Mouse (Mus musculus): ENCODE data around the gene Pik3r3. TPM values are rescaled to one million over a fixed set of nuclear protein-coding genes. Genes with fewer than 3 reads are reported as not detected.

The Pik3r3 gene
- polyA plus RNA-seq, 1 experiment from 2014 or later: 7.9 TPM

GRCm38 (mm10) chr4:116322127-116322526 lies 100.7 kb downstream of the Pik3r3 start:
- Histone ChIP-seq H3K4me3 (replicated peaks) (no peak overlapping the region), H3K27ac (no peak overlapping the region), H3K9me3 (no peaks in the 10 kb centered on the region), H3K27me3 (replicated peaks) (no peaks in the 10 kb centered on the region), H3K4me2 (replicated peaks) (no peak overlapping the region), H3K36me3 (peaks cover 26% of the 10 kb centered on the region), H3K4me1 (replicated peaks) (no peaks in the 10 kb centered on the region), H3K9ac (no peak overlapping the region)
- WGBS: 86% methylated on average over 6 of the region's 6 CpGs
- no peak for ATAC-seq

- Histone ChIP-seq H3K9ac (no peak overlapping the region), H3K36me3 (no peaks in the 10 kb centered on the region), H3K4me3 (replicated peaks) (no peak overlapping the region), H3K9me3 (no peaks in the 10 kb centered on the region), H3K4me1 (replicated peaks) (no peaks in the 10 kb centered on the region), H3K27ac (no peak overlapping the region), H3K4me2 (replicated peaks) (no peak overlapping the region), H3K27me3 (replicated peaks) (no peaks in the 10 kb centered on the region)
- no peak for ATAC-seq
- WGBS: 94% methylated on average over 3 of the region's 3 CpGs
Measured at GRCm38 (mm10) chr4:116329256-116329655, 107.8 kb downstream of the Pik3r3 start.

GRCm38 (mm10) chr4:116336294-116336693 lies 114.9 kb downstream of the Pik3r3 start:
- ATAC-seq: no peak
- H3K4me3 ChIP-seq (replicated peaks): no peak overlapping the region
- H3K9ac ChIP-seq: no peak overlapping the region
- no peaks in the 10 kb centered on the region for H3K36me3 ChIP-seq
- no peak overlapping the region for H3K4me2 ChIP-seq (replicated peaks)
- no peaks in the 10 kb centered on the region for H3K27me3 ChIP-seq (replicated peaks)
- H3K27ac ChIP-seq: no peak overlapping the region
- 85% methylated on average over 1 of the region's 1 CpGs for WGBS
- H3K4me1 ChIP-seq (replicated peaks): no peaks in the 10 kb centered on the region
- H3K9me3 ChIP-seq: no peaks in the 10 kb centered on the region

- H3K4me3 ChIP-seq (replicated peaks): no peak overlapping the region
- H3K27me3 ChIP-seq (replicated peaks): no peaks in the 10 kb centered on the region
- no peaks in the 10 kb centered on the region for H3K4me1 ChIP-seq (replicated peaks)
- H3K36me3 ChIP-seq: no peaks in the 10 kb centered on the region
- H3K4me2 ChIP-seq (replicated peaks): no peak overlapping the region
- H3K27ac ChIP-seq: no peak overlapping the region
- no peaks in the 10 kb centered on the region for H3K9me3 ChIP-seq
- ATAC-seq: no peak
- no peak overlapping the region for H3K9ac ChIP-seq
Measured at GRCm38 (mm10) chr4:116342119-116342518, 120.7 kb downstream of the Pik3r3 start.

- Histone ChIP-seq H3K4me2 (replicated peaks) (no peak overlapping the region), H3K4me3 (replicated peaks) (no peak overlapping the region), H3K27ac (no peak overlapping the region), H3K9ac (no peak overlapping the region), H3K36me3 (no peaks in the 10 kb centered on the region), H3K27me3 (replicated peaks) (no peaks in the 10 kb centered on the region), H3K9me3 (no peaks in the 10 kb centered on the region), H3K4me1 (replicated peaks) (0 out of 2 replicates have a peak, but pooled peaks cover 4% of the 10 kb centered on the region)
- 74% methylated on average over 3 of the region's 3 CpGs for whole genome bisulfite sequencing
- ATAC-seq: peak; percentile 65
Measured at GRCm38 (mm10) chr4:116352496-116352895, 131.1 kb downstream of the Pik3r3 start.

Other genes starting within 250 kb of the Pik3r3 start
- gene Faah, start 203.7 kb upstream of the Pik3r3 start, polyA plus RNA-seq (2015; fragmentation: Nextera tagmentation; extraction: Ambion mirVana): 48.2 and 57.6 TPM in 2 replicates
- 30.1 and 31.0 TPM in 2 replicates for gene Nsun4, start 167.7 kb upstream of the Pik3r3 start, polyA plus RNA-seq (2015; fragmentation: Nextera tagmentation; extraction: Ambion mirVana)
- 636 and 732 TPM in 2 replicates for gene Uqcrh, start 146.5 kb upstream of the Pik3r3 start, polyA plus RNA-seq (2015; fragmentation: Nextera tagmentation; extraction: Ambion mirVana)
- gene Lrrc41, start 146.3 kb upstream of the Pik3r3 start, polyA plus RNA-seq (2015; fragmentation: Nextera tagmentation; extraction: Ambion mirVana): 70.9 and 71.6 TPM in 2 replicates
- gene Rad54l, start 97.9 kb upstream of the Pik3r3 start, polyA plus RNA-seq (2015; fragmentation: Nextera tagmentation; extraction: Ambion mirVana): 26.7 and 27.1 TPM in 2 replicates
- 45.8 and 48.0 TPM in 2 replicates for gene Pomgnt1, start 97.8 kb upstream of the Pik3r3 start, polyA plus RNA-seq (2015; fragmentation: Nextera tagmentation; extraction: Ambion mirVana)
- gene Lurap1, start 70.3 kb upstream of the Pik3r3 start, polyA plus RNA-seq (2015; fragmentation: Nextera tagmentation; extraction: Ambion mirVana): 1.5 and 1.6 TPM in 2 replicates
- gene Tspan1, start 54.0 kb upstream of the Pik3r3 start, polyA plus RNA-seq (2015; fragmentation: Nextera tagmentation; extraction: Ambion mirVana): 35.7 and 43.6 TPM in 2 replicates
- gene 1700042G07Rik, start 48.2 kb upstream of the Pik3r3 start, polyA plus RNA-seq (2015; fragmentation: Nextera tagmentation; extraction: Ambion mirVana): not detected in 2 replicates
- not detected in 2 replicates for gene Gm49337, start 48.2 kb upstream of the Pik3r3 start, polyA plus RNA-seq (2015; fragmentation: Nextera tagmentation; extraction: Ambion mirVana)
- 13.3 and 13.5 TPM in 2 replicates for gene Mast2, start 242.6 kb downstream of the Pik3r3 start, polyA plus RNA-seq (2015; fragmentation: Nextera tagmentation; extraction: Ambion mirVana)